Mouse (Mus musculus): ENCODE data around the gene Kcns3. TPM values are rescaled to one million over a fixed set of nuclear protein-coding genes. Genes with fewer than 3 reads are reported as not detected.

Kcns3 gene
- 0.81 and 0.95 TPM in 2 replicates for polyA plus RNA-seq (2012; rRNA removed)

DNA sequence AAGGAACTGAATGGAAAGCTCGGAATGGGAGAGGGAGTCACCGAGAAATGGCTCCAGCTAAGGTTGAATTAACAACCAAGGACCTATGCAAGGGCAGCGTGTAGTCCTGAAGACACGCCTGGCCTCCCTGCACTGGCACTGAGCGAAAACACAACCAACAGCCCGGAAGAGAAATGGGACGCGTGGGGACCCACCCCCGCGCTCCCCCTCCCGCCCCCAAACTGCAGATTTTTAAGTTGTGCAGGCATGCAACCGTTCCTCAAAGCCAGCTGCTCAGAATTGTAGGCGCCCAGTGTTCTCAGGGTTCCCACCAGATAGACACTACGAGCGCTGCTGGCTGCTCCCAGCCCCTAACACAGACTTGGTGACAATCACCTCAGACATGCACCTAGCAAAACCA lies at the start of gene Kcns3:
Gene Kcns3, minus strand, starts transcription at position 42 of the 400 bp plus-strand sequence.
- DNase-seq (ENCODE audit: low read depth, low spot score) = no peak
- WGBS = 27% methylated on average over 15 of the region's 15 CpGs

DNA sequence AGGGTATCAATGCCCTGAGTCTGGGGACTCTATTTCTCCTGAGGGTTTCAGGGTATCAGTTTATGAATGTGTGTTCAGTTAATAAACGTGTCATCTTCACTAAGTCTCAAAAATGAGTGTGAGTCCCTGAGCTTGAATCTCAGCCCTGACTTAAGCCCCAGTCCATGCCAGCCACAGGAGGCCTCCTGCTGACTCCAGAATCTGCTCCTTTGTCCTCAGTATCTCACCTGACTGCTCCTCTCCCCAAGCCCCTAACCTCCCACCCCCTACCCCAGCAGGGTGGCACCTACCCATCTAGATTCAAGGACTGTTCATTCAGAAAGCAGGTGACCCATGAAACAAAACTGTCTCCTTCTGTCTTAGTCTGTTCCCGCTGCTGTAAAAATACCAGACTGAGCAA lies 47.7 kb upstream of the Kcns3 start:
- 45% methylated on average over 2 of the region's 2 CpGs for WGBS
- DNase-seq (ENCODE audit: low read depth, low spot score) = no peak

DNA sequence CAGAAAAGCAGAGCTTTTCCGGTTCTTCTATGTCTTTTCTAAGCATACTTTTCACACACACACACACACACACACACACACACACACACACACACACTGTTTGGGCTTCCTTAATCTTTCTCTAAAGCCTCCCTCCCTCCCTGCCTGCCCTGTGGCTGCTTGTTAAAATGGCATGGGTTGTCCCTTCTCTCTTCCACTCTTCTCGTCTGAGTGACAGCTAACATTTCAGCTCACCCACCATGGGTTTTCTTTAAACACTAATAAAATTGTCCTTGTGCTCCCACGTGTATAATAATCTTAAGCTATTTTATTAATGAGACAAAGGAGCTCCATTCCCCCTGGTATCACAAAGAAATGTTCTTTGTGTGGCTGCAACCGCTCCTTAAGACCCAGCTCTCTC lies 47.2 kb upstream of the Kcns3 start:
- no peak for DNase-seq (ENCODE audit: low read depth, low spot score)
- WGBS = 61% methylated on average over 4 of the region's 4 CpGs

DNA sequence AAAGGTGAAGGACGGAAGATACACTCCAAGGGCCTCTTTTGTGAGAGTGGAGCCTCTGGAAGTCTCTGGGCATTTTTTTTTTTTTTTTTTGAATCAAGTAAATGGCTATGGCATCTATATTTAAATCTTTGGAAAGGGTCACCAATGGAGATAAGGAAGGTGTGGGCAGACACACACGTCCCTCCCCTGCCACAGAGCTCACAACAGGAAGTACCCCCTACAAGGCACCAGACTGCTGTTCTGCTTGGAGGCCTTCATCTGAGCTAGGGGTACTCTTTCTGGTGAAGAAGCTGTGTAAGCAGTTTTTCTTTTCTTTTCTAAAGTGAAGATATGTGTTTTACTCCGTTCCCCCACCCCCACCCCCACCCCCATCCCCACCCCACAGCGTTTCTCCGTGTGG lies 46.0 kb upstream of the Kcns3 start:
- WGBS = 56% methylated on average over 5 of the region's 5 CpGs
- no peak for DNase-seq (ENCODE audit: low read depth, low spot score)

DNA sequence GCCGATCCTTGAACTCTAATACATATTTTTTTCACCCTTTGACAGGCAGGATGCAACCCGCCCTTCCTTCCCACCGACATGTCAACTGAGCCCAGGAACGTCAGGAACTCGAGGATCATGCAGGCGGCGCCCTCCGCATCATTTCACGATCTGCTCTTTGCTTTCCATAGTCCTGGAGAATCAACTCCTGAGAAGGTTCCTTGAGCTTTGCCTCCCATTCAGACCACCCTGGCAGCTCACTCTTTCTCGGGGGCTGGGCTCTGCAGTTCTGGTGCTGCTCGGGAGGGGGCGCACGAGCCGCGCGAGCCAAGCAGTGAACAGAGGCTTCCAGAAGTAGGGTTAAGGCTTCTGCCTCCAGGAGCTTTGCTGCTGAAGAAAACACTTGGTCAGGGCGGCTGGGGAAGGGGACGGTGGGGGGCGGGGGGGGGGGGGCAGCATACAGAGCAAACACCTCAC lies 45.3 kb upstream of the Kcns3 start:
- no peak for DNase-seq (ENCODE audit: low read depth, low spot score)
- 5% methylated on average over 19 of the region's 19 CpGs for WGBS

- 89% methylated on average over 1 of the region's 1 CpGs for WGBS
- DNase-seq (ENCODE audit: low read depth, low spot score) = no peak
Observed at GRCm38 (mm10) chr12:11195031-11195430, 44.2 kb upstream of the Kcns3 start.

DNA sequence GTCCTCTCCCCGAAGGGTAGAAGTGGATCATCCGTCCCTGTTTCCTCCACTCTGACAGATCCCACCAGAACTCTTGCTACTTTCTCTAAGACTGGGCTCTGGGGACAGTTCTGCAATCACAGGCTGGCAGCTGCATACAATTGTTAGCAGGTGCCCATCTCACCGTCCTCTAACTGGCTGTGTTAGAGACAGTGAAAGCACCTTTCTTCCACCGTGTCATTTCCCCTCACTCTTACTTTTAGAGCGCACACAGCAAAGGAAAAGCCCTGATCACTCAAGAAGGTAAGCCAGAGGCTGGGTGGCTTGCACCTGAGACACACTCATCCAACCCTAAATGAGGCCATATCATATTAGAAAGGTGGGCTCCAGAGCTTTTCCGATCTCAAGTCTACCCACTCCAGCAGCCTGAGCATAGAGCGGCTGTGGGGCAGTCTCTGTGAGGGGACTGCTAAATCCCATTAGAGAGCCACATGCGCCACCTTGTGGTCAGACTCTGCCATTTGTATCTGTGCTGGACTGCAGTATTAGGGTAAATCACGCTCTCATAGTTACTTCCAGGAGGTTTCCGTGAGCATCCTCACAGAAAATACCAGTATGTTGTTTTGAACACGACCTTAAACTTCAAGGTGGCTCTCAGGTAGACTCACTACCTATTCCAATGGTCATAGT lies 27.8 kb upstream of the Kcns3 start:
- 22% methylated on average over 11 of the region's 11 CpGs for WGBS
- peak; percentile 22 for DNase-seq (ENCODE audit: low read depth, low spot score)

DNA sequence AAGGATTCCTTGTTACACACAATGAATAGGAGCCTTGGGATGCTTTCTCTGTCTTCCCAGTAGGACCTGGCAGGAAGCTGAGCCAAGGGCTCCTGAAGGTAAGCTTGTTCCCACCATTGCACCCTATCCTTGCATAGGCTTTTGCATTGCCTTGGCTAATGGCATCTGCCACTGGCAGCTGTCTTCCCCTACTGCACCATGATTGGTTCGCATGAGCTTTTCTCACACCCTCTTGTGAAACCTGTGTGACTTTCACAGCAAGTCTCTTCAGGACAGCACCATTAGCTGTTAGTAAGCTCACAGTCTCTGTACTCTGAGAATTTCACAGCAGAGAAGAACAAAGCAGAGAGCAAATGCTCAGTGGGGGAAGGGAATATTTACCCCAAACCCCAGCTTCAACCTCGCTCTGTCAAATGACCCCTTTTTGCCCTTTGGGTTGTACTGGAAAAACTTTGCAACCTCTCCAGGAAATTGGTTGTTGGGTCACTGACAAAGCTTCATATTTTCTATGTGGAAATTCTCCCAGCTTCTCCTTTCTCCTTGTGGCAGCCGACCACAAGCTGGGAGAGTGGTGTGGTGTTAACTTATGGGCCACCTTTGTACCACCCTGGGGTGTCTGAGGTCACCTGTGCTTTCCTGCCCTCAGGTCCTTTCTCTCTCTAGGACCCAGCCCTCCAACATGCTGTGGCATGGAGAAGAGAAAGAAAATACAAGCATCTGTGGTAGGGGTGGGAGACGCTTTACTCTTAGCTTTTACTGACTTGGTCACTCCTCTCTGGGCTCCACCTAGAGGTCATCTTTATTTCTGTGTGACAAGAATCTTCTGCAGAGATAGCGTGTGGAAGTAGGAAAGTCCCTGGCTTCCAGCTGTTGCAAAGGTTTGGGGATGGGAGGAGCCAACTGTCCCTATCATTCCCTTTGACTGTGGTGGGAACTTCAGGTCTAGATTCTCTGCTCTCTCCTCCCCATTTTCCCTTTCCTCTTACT lies 26.8 kb upstream of the Kcns3 start:
- 29% methylated on average over 5 of the region's 5 CpGs for WGBS
- DNase-seq (ENCODE audit: low read depth, low spot score) = no peak

DNA sequence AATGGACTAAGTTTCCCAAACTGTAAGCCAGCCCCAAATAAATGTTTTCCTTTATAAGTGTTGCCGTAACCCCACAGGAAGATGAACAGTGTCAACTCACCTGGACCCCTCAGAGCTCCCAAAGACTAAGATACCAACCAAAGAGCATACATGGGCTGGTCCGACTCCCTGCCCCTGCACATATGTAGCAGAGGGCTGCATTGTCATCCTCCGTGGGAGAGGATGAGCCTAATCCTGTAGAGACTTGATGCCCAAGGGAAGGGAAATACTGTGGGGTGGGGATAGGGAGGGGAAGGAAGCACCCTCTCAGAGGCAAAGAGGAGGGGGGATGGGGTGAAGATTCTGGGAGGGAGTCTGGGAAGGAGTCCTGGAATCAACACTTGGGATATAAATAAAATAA lies 7.8 kb upstream of the Kcns3 start:
- no peak for DNase-seq (ENCODE audit: low read depth, low spot score)
- WGBS = 81% methylated on average over 3 of the region's 3 CpGs

- 92% methylated on average over 1 of the region's 1 CpGs for WGBS
- no peak for DNase-seq (ENCODE audit: low read depth, low spot score)
Observed at GRCm38 (mm10) chr12:11155123-11155522, 4.3 kb upstream of the Kcns3 start.

DNA sequence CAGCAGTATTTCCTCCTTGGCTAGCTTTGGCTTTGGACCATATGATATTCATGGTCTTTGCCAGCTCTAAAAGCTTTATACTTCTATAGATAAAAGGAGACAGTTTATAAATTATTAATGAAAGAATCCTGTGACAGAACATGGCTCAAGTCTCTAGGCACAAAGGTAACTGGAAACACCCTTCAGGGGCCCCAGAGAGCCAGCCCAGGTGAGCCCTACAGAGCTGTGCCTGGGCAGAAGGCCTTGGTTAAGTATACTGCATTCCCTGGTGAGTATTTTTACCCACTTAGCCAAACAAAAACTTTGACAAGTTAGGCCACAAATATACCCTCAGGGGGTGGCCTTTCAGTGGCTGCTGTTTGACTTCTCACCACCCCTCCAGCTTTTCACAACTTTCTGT lies 2.7 kb upstream of the Kcns3 start:
- no peak for DNase-seq (ENCODE audit: low read depth, low spot score)

DNA sequence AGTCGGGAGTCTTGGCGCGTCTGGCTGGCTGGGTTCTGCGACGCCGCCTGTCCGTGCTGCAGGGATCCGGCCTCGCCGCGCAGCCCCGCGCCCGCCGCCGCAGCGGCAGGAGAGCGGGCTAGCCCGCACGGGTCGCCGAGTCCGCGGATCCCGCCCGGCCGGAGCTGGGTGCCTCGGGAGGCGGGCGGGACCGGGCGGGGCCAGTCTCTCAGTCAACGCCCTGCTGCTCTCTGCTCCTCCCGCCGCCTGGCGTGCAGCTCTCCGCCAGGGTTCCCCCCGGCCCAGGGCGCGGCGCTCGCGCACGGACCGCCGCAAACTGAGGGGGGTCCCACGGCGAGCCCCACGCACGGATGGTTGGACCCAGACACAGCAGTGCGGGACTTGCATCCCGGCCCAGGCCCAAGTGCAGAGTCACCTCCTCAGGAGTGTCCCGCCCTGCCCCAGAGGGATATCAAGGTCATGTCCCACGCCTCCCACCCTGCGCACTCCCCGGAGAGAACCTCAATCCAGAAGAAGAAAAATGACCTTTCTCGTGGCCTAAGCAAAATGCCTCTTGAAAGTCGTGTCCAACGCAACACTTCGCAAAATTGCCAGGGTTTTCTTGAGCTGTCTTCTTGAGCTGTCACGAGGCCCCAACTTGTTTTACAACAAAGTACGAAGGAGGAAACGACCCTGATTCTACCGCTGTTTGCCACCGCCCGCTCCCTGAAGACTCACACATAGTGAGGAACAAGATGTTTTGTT lies 492 bp downstream of the Kcns3 start:
- no peak for DNase-seq (ENCODE audit: low read depth, low spot score)
- 2% methylated on average over 66 of the region's 66 CpGs for WGBS

DNA sequence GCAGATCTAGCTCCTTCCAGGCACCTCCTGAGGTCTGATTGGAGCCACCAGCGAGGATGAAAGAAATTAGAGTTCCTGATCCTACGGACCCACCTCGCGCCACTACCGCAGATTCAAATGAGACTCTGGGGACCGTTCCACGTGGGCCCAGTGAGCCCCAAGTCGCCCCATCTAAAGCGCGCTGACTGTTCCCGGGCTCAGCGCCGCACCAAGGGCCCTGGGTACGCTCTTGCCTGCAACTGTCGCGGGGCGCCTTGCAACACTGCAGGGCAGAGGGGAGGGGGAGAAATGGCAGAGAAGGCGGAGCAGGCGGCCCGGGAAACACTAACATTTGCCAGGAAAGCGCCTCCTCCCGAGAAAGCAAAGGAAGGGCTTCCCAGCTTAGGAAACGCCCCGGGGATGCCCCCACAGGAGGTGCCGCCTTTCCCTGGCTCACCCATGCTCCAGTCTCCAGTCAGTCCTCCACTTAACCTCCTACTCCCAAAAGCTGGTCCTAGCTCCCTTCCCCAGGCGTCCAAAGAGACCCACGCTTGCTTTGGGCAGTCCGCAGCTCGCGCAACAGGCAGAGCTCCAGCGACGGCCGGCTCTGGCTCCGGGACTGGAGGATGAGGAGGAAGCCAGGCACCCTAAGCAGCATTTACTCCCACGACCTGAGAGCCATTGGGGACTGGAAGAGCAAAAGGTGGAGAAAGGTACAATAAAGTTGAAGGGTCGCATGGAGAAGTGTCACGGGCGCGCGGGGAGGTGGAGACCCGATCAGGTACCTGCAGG lies 1.2 kb downstream of the Kcns3 start:
- DNase-seq (ENCODE audit: low read depth, low spot score) = no peak
- WGBS = 2% methylated on average over 41 of the region's 41 CpGs

DNA sequence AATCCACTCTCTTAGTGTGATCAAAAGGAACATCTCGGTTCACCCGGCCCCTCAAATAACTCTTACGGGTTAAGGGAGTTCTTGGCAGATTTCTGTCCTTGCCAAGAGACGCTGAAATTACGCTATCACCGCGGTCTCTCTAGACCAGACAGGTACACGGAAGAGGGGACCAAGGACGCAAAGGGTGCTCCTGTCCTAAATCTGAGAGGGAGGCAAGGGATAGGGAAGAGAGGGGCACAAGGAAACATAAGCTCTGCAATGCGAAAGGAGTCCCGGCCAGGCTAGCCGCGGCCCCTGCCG lies 1.8 kb downstream of the Kcns3 start:
- WGBS = 6% methylated on average over 14 of the region's 14 CpGs

DNA sequence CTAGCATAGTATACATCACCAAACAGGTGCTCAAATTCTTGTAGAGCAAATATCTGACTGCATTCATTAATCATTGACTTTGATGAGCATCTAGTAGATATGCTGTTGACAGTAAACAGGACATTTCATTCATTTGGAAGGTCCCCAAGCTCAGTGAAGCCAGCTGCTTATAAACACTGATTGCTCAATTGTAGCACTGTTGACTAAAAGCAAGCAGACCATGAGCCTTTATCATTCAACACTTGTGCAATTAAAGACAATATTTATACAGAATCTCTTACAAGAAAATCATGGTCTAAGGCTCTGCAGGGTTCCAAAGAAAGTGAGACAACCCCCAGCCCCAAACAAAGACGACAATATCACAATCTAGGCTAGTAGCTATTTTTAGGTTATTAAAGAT lies 6.0 kb downstream of the Kcns3 start:
- 38% methylated on average over 1 of the region's 1 CpGs for WGBS
- DNase-seq (ENCODE audit: low read depth, low spot score) = no peak

More for the DNA sequence above, 1.8 kb downstream of the Kcns3 start:
- no peak for DNase-seq (ENCODE audit: low read depth, low spot score)

- no peak for DNase-seq (ENCODE audit: low read depth, low spot score)
Observed at GRCm38 (mm10) chr12:11132418-11132817, 18.4 kb downstream of the Kcns3 start.

DNA sequence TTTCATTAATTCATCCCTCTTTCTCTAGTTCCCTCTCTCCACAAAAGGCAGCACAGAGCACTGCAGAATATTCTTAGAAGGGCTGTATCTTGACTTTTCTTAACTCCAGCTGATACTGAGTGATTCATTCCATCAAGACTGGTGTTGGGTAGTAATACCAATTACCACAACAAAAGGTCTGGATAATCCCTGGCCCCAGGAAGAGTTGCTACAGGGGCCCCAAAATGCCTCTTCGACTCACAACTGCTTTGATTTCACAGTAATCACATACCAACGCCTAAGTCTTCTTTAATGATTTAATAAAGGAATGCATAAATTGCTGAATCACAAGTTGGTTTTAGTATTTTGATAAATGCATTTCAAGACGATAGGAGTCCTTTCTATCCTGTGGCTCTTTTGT lies 21.7 kb downstream of the Kcns3 start:
- no peak for DNase-seq (ENCODE audit: low read depth, low spot score)
- WGBS = 58% methylated on average over 3 of the region's 3 CpGs

DNA sequence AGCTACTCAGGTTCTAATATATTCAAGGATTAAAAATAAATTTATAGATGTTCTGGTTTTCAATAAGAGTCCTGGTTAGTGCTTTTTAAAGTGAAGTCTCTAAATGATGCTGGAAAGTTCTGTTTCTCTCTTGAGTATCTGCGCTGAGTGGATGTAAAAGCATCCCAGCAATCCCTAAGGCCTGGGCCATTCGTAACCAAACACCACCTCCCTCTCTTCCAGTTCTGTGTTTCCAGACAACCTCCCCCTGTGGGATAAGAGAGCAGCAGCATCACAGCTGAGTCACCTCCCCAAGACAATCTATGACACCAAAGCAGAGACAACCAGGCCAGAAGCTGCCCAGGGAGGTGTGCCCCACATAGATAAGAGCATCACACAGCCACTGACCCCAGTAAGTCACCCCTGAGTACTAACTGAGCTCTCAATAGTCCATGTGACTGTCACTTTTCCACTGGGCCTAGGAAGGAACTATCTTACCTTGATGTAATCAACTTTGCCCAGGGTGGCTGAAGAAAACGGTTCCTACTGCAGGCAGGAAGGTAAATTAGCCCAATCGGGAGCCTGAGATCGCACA lies 24.6 kb downstream of the Kcns3 start:
- DNase-seq (ENCODE audit: low read depth, low spot score) = no peak
- 71% methylated on average over 5 of the region's 5 CpGs for WGBS

DNA sequence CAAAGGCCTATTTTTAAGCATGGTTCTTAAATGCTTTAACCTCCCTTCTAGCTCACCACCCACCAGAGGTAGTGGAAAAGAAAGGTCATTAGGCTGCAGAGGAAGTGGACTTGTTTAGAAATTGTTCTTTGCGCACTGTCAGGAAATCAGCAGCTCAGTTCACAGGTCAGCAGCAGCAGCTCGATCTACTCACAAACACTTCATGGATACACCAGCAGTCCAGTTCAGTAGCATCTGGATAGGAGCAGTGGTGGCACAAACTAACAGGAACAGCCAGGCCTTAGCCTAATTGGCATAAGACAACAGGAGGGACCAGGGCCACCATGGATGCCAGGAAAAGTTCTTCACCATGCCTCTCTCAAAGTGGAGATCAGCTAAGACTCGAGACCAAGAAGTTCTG lies 49.3 kb downstream of the Kcns3 start:
- 65% methylated on average over 3 of the region's 3 CpGs for WGBS
- no peak for DNase-seq (ENCODE audit: low read depth, low spot score)
